Mouse (Mus musculus): ENCODE data around the gene Setd2.

- TF ChIP-seq CTCF (IDR thresholded peaks at IDR 0.05; ENCODE audit: borderline replicate concordance, insufficient read depth, low read depth, low read length) = peak; percentile 51
- TF ChIP-seq POLR2A (IDR thresholded peaks at IDR 0.05; ENCODE audit: borderline replicate concordance, insufficient read depth, low read length) = peak; percentile 39
Measured at GRCm38 (mm10) chr9:110531914-110532489, 395 bp upstream of the Setd2 start.
